Mouse (Mus musculus) stomach, postnatal 0 days (tissue): ENCODE measurements around the gene Ovol2.

Experiments
- CTCF ChIP-seq: IDR thresholded peaks from 2 replicates; pipeline ENCODE4 v1.5.1; 2016; ENCODE audit warnings: antibody characterized with exemption, low read depth, mild to moderate bottlenecking, moderate library complexity
- EP300 ChIP-seq: optimal IDR thresholded peaks from 2 replicates; pipeline ENCODE3; 2016; ENCODE audit warnings: antibody characterized with exemption

DNA sequence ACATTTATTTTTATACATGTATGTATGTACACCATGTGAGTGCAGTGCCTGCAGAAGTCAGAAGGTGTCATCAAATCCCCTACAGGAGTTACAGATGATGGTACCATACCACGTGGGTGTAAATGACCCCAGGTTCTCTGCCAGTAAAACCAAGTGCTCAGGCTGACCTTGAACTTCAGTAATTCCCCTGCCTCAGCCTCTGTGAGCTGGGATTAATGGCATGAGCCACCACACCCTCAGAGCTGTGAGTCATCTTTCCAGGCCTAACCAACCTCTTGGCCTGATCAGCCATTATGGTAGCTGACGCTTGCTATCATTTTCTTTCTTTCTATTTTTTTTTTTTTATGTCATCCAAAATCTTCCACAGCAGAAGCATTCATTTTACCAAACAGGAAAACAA, 20.6 kb downstream of the Ovol2 start:
- TF ChIP-seq CTCF, result no peak
- TF ChIP-seq EP300, result no peak
